Mouse (Mus musculus): ENCODE measurements around the gene Tbc1d22a. TPM values are rescaled to one million over a fixed set of nuclear protein-coding genes. Genes with fewer than 3 reads are reported as not detected.

Tbc1d22a gene
- polyA plus RNA-seq, 1 experiment from 2014 or later, result 13.2 TPM

- H3K36me3 ChIP-seq (ENCODE audit: control insufficient read depth, insufficient read depth, low read length), result no peaks in the 10 kb centered on the region
- no peak overlapping the region for H3K4me2 ChIP-seq (ENCODE audit: low read length)
- no peak for ATAC-seq
- no peak overlapping the region for H3K4me3 ChIP-seq (ENCODE audit: low read length)
- no peaks in the 10 kb centered on the region for H3K4me1 ChIP-seq (ENCODE audit: control insufficient read depth, insufficient read depth, low read depth, low read length)
- H3K27ac ChIP-seq (ENCODE audit: low read depth, low read length), result no peak overlapping the region
- no peak overlapping the region for H3K9ac ChIP-seq (ENCODE audit: low read depth, low read length)
- WGBS, result 72% methylated on average over 2 of the region's 2 CpGs
- no peaks in the 10 kb centered on the region for H3K27me3 ChIP-seq (replicated peaks; ENCODE audit: control insufficient read depth, insufficient read depth, low read length)
- H3K9me3 ChIP-seq (ENCODE audit: control insufficient read depth, low read length), result no peaks in the 10 kb centered on the region
Observed at GRCm38 (mm10) chr15:86355857-86356256, 141.6 kb downstream of the Tbc1d22a start.

GRCm38 (mm10) chr15:86360376-86360775 is 146.1 kb downstream of the Tbc1d22a start:
- Histone ChIP-seq H3K9ac (ENCODE audit: low read depth, low read length) (no peak overlapping the region), H3K36me3 (ENCODE audit: control insufficient read depth, insufficient read depth, low read length) (no peaks in the 10 kb centered on the region), H3K27me3 (replicated peaks; ENCODE audit: control insufficient read depth, insufficient read depth, low read length) (no peaks in the 10 kb centered on the region), H3K4me2 (ENCODE audit: low read length) (no peak overlapping the region), H3K9me3 (ENCODE audit: control insufficient read depth, low read length) (no peaks in the 10 kb centered on the region), H3K4me3 (ENCODE audit: low read length) (no peak overlapping the region), H3K4me1 (ENCODE audit: control insufficient read depth, insufficient read depth, low read depth, low read length) (peaks cover 25% of the 10 kb centered on the region), H3K27ac (ENCODE audit: low read depth, low read length) (no peak overlapping the region)
- 60% methylated on average over 2 of the region's 3 CpGs for WGBS
- no peak for ATAC-seq

- H3K9ac ChIP-seq (ENCODE audit: low read depth, low read length), result no peak overlapping the region
- ATAC-seq, result peak; percentile 32; the same call in 1 of the 2 replicates
- H3K9me3 ChIP-seq (ENCODE audit: control insufficient read depth, low read length), result no peaks in the 10 kb centered on the region
- no peak overlapping the region for H3K4me2 ChIP-seq (ENCODE audit: low read length)
- H3K4me1 ChIP-seq (ENCODE audit: control insufficient read depth, insufficient read depth, low read depth, low read length), result peaks cover 40% of the 10 kb centered on the region
- no peak overlapping the region for H3K27ac ChIP-seq (ENCODE audit: low read depth, low read length)
- no peaks in the 10 kb centered on the region for H3K36me3 ChIP-seq (ENCODE audit: control insufficient read depth, insufficient read depth, low read length)
- H3K27me3 ChIP-seq (replicated peaks; ENCODE audit: control insufficient read depth, insufficient read depth, low read length), result no peaks in the 10 kb centered on the region
- 56% methylated on average over 10 of the region's 10 CpGs for WGBS
- no peak overlapping the region for H3K4me3 ChIP-seq (ENCODE audit: low read length)
Observed at GRCm38 (mm10) chr15:86362306-86363150, 148.3 kb downstream of the Tbc1d22a start.

- Histone ChIP-seq H3K4me2 (ENCODE audit: low read length) (no peak overlapping the region), H3K4me1 (ENCODE audit: control insufficient read depth, insufficient read depth, low read depth, low read length) (peaks cover 51% of the 10 kb centered on the region), H3K27ac (ENCODE audit: low read depth, low read length) (peak overlapping the region; percentile 48; the same call in 1 of the 2 replicates), H3K9ac (ENCODE audit: low read depth, low read length) (no peak overlapping the region), H3K36me3 (ENCODE audit: control insufficient read depth, insufficient read depth, low read length) (no peaks in the 10 kb centered on the region), H3K4me3 (ENCODE audit: low read length) (no peak overlapping the region), H3K27me3 (replicated peaks; ENCODE audit: control insufficient read depth, insufficient read depth, low read length) (no peaks in the 10 kb centered on the region), H3K9me3 (ENCODE audit: control insufficient read depth, low read length) (no peaks in the 10 kb centered on the region)
- WGBS, result 63% methylated on average over 4 of the region's 4 CpGs
- peak; percentile 52; the same call in 1 of the 2 replicates for ATAC-seq
Observed at GRCm38 (mm10) chr15:86363841-86364295, 149.6 kb downstream of the Tbc1d22a start.

GRCm38 (mm10) chr15:86364948-86365658 is 150.8 kb downstream of the Tbc1d22a start:
- ATAC-seq, result no peak
- no peaks in the 10 kb centered on the region for H3K27me3 ChIP-seq (replicated peaks; ENCODE audit: control insufficient read depth, insufficient read depth, low read length)
- H3K4me3 ChIP-seq (ENCODE audit: low read length), result no peak overlapping the region
- WGBS, result 77% methylated on average over 10 of the region's 10 CpGs
- H3K9ac ChIP-seq (ENCODE audit: low read depth, low read length), result no peak overlapping the region
- H3K36me3 ChIP-seq (ENCODE audit: control insufficient read depth, insufficient read depth, low read length), result no peaks in the 10 kb centered on the region
- H3K4me1 ChIP-seq (ENCODE audit: control insufficient read depth, insufficient read depth, low read depth, low read length), result peaks cover 51% of the 10 kb centered on the region
- no peak overlapping the region; the same call in 1 of the 2 replicates for H3K27ac ChIP-seq (ENCODE audit: low read depth, low read length)
- no peaks in the 10 kb centered on the region for H3K9me3 ChIP-seq (ENCODE audit: control insufficient read depth, low read length)
- H3K4me2 ChIP-seq (ENCODE audit: low read length), result no peak overlapping the region

- no peaks in the 10 kb centered on the region for H3K9me3 ChIP-seq (ENCODE audit: control insufficient read depth, low read length)
- H3K4me2 ChIP-seq (ENCODE audit: low read length), result no peak overlapping the region
- no peak overlapping the region for H3K4me3 ChIP-seq (ENCODE audit: low read length)
- ATAC-seq, result no peak
- H3K27ac ChIP-seq (ENCODE audit: low read depth, low read length), result peak overlapping the region; percentile 3; the same call in 1 of the 2 replicates
- peaks cover 51% of the 10 kb centered on the region for H3K4me1 ChIP-seq (ENCODE audit: control insufficient read depth, insufficient read depth, low read depth, low read length)
- peak overlapping the region; percentile 41; the same call in 1 of the 2 replicates for H3K9ac ChIP-seq (ENCODE audit: low read depth, low read length)
- H3K36me3 ChIP-seq (ENCODE audit: control insufficient read depth, insufficient read depth, low read length), result no peaks in the 10 kb centered on the region
- H3K27me3 ChIP-seq (replicated peaks; ENCODE audit: control insufficient read depth, insufficient read depth, low read length), result no peaks in the 10 kb centered on the region
- WGBS, result 58% methylated on average over 4 of the region's 4 CpGs
Observed at GRCm38 (mm10) chr15:86366726-86367125, 152.5 kb downstream of the Tbc1d22a start.

- ATAC-seq, result 0 out of 2 replicates have a peak, but pooled peaks have one; percentile 41
- WGBS, result 37% methylated on average over 8 of the region's 8 CpGs
- Histone ChIP-seq H3K4me1 (ENCODE audit: control insufficient read depth, insufficient read depth, low read depth, low read length) (peaks cover 50% of the 10 kb centered on the region), H3K27me3 (replicated peaks; ENCODE audit: control insufficient read depth, insufficient read depth, low read length) (no peaks in the 10 kb centered on the region), H3K36me3 (ENCODE audit: control insufficient read depth, insufficient read depth, low read length) (no peaks in the 10 kb centered on the region), H3K9me3 (ENCODE audit: control insufficient read depth, low read length) (no peaks in the 10 kb centered on the region), H3K9ac (ENCODE audit: low read depth, low read length) (no peak overlapping the region), H3K4me2 (ENCODE audit: low read length) (no peak overlapping the region), H3K27ac (ENCODE audit: low read depth, low read length) (no peak overlapping the region), H3K4me3 (ENCODE audit: low read length) (no peak overlapping the region)
Observed at GRCm38 (mm10) chr15:86367247-86367646, 153.0 kb downstream of the Tbc1d22a start.

GRCm38 (mm10) chr15:86370846-86371245 is 156.6 kb downstream of the Tbc1d22a start:
- no peak for ATAC-seq
- 91% methylated on average over 3 of the region's 3 CpGs for WGBS
- H3K4me2 ChIP-seq (ENCODE audit: low read length), result no peak overlapping the region

GRCm38 (mm10) chr15:86375262-86375661 is 161.0 kb downstream of the Tbc1d22a start:
- Histone ChIP-seq H3K27ac (ENCODE audit: low read depth, low read length) (no peak overlapping the region), H3K4me1 (ENCODE audit: control insufficient read depth, insufficient read depth, low read depth, low read length) (no peaks in the 10 kb centered on the region), H3K9ac (ENCODE audit: low read depth, low read length) (no peak overlapping the region), H3K9me3 (ENCODE audit: control insufficient read depth, low read length) (no peaks in the 10 kb centered on the region), H3K27me3 (replicated peaks; ENCODE audit: control insufficient read depth, insufficient read depth, low read length) (no peaks in the 10 kb centered on the region), H3K36me3 (ENCODE audit: control insufficient read depth, insufficient read depth, low read length) (no peaks in the 10 kb centered on the region), H3K4me3 (ENCODE audit: low read length) (no peak overlapping the region), H3K4me2 (ENCODE audit: low read length) (no peak overlapping the region)
- WGBS, result 90% methylated on average over 3 of the region's 3 CpGs
- ATAC-seq, result no peak

More at GRCm38 (mm10) chr15:86370846-86371245, 156.6 kb downstream of the Tbc1d22a start:
- Histone ChIP-seq H3K9me3 (ENCODE audit: control insufficient read depth, low read length) (no peaks in the 10 kb centered on the region), H3K27me3 (replicated peaks; ENCODE audit: control insufficient read depth, insufficient read depth, low read length) (no peaks in the 10 kb centered on the region), H3K27ac (ENCODE audit: low read depth, low read length) (no peak overlapping the region), H3K9ac (ENCODE audit: low read depth, low read length) (no peak overlapping the region), H3K4me3 (ENCODE audit: low read length) (no peak overlapping the region), H3K4me1 (ENCODE audit: control insufficient read depth, insufficient read depth, low read depth, low read length) (peaks cover 26% of the 10 kb centered on the region), H3K36me3 (ENCODE audit: control insufficient read depth, insufficient read depth, low read length) (no peaks in the 10 kb centered on the region)
